Mouse (Mus musculus) urinary bladder, postnatal 14 days (tissue): ENCODE data around the gene Tnfaip8l1.

Experiments
- DNase-seq: peaks from one replicate; pipeline ENCODE4 v3.0.0; 2021; ENCODE audit warnings: low spot score

The Tnfaip8l1 gene

DNA sequence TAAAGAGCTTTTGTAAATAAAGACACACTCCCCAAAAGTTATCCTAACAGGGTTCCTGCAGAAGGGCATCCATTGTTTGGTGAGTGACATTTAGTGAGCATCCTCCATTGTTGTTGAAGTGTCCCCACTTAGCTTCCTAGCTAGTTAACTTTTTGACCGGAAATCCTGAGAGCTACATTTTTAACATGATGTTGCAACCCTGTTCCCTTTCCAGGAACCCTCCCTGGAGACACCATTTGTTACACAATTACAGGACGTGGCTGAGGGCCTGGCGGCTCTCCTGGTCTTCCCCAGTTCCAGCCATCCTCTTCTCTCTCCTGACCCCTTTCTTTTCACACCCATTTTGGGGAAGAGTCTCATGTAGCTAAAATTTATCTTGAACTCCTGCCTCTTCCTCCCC, 57.5 kb downstream of the Tnfaip8l1 start:
- DNase-seq: peak; percentile 55
